Mouse (Mus musculus) liver, embryonic 16.5 days (tissue): ENCODE measurements around the gene Rasgef1b. TPM values are rescaled to one million over a fixed set of nuclear protein-coding genes. Genes with fewer than 3 reads are reported as not detected.

Source experiments
- ATAC-seq: fragments of 200-750 bp; cut with Nextera tagmentation; 2 replicates; pipeline ENCODE4 v1.8.0; 2017; ENCODE audit warnings: low read depth, mild to moderate bottlenecking, moderate number of reproducible peaks, moderate library complexity
- H3K27ac ChIP-seq: fragments of 300-500 bp; sonication (generic); 2 replicates; pipeline ENCODE4 v1.5.1; 2014; ENCODE audit warnings: mild to moderate bottlenecking, low read length
- H3K27me3 ChIP-seq: fragments of 300-500 bp; sonication (generic); 2 replicates; pipeline ENCODE4 v1.6.1; 2014; ENCODE audit warnings: low read depth, low read length, mixed read lengths; ENCODE audit not compliant: control insufficient read depth, insufficient read depth
- H3K36me3 ChIP-seq: fragments of 300-500 bp; sonication (generic); 2 replicates; pipeline ENCODE4 v1.6.1; 2014; ENCODE audit warnings: mild to moderate bottlenecking; ENCODE audit not compliant: control insufficient read depth, insufficient read depth
- H3K4me1 ChIP-seq: fragments of 300-500 bp; sonication (generic); 2 replicates; pipeline ENCODE4 v1.6.1; 2014; ENCODE audit warnings: low read depth, low read length, mixed read lengths; ENCODE audit not compliant: control insufficient read depth
- H3K4me2 ChIP-seq: fragments of 300-500 bp; sonication (generic); 2 replicates; pipeline ENCODE4 v1.6.1; 2014; ENCODE audit warnings: low read depth, low read length, mixed read lengths
- H3K4me3 ChIP-seq: fragments of 300-500 bp; sonication (generic); 2 replicates; pipeline ENCODE4 v1.5.1; 2014; ENCODE audit warnings: low read depth, mild to moderate bottlenecking, low read length
- H3K9ac ChIP-seq: fragments of 300-500 bp; sonication (generic); 2 replicates; pipeline ENCODE4 v1.6.1; 2014; ENCODE audit warnings: low read depth, low read length
- H3K9me3 ChIP-seq: fragments of 300-500 bp; sonication (generic); replicated peaks from 2 replicates; pipeline ENCODE4 v1.6.1; 2016; ENCODE audit warnings: low read length; ENCODE audit not compliant: control insufficient read depth
- WGBS: fragments of 180-500 bp; shearing (Covaris S2); extraction: QIAGEN DNeasy Blood & Tissue Kit; methylation state at CpG from one replicate; pipeline ENCODE4 v1.1.7; 2014; ENCODE audit not compliant: insufficient replicate concordance; 5-methylcytosine and 5-hydroxymethylcytosine counted together
- polyA plus RNA-seq: library from polyadenylated mRNA; unstranded; fragments of >200 nt; fragmentation: Nextera tagmentation; extraction: Ambion mirVana; gene quantifications from 2 replicates; pipeline ENCODE4 v1.2.1, GENCODE M21; 2015

Rasgef1b gene
- polyA plus RNA-seq, 1 experiment from 2014 or later, result 11.5 TPM

DNA sequence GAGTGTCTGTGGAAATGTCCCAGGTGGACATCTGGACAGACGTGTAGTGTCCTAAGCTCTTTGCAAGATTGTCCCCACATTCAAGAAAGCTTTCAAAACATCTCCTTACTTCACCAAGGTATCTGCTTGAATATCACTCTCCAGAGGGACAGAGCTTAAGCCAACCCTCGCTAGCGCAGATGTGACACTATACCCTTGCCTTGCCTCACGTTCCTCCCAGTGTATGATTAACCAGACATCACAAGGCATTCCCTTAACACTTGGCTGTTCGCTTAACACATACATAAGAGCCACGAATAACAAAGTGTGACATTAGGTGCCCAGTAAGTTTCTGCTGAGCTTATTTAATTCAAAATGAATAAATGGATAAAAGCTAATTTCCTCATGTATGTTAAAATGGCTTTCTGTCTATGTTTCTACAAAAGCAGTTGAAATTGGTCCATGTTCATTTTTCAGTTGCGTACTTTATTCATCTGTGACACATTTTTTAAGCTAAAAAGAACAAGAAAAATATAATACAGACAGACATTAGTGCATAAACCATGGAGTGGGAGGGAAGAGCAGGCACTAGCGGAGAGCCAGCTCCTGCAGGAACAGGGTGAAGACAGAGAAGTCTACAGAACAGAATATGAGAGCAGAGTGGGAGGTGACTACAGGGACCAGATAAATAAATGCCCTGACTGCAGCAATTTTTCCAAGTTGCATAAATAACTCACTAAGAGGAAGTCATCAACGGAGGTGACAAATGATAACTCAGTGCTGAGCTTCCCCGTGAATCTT, 126.4 kb downstream of the Rasgef1b start:
- Histone ChIP-seq H3K4me2 (no peak overlapping the region), H3K4me3 (no peak overlapping the region), H3K9me3 (no peaks in the 10 kb centered on the region), H3K9ac (no peak overlapping the region), H3K36me3 (no peaks in the 10 kb centered on the region), H3K4me1 (no peaks in the 10 kb centered on the region; the same call in 1 of the 2 replicates), H3K27ac (no peak overlapping the region), H3K27me3 (no peaks in the 10 kb centered on the region)
- WGBS, result 47% methylated on average over 10 of the region's 10 CpGs
- ATAC-seq, result no peak

DNA sequence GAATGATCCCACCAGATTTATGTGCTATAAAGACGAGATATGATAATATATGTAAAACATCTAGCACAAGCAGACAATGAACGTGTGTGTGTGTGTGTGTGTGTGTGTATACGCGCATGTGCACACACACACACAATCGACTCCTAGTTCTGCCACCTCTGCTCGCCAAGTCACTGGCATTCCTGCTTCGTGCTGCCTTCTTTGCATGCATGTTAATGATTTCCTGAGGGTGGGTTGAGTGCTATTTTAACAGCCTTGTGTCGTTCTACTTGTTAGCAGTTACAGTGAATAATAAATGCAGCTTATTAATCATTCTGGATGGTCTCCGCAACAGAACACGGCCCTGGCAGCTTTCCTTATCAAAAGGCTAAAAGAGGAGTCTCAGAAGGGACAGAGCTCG, 129.5 kb downstream of the Rasgef1b start:
- Histone ChIP-seq H3K9me3 (no peaks in the 10 kb centered on the region), H3K9ac (no peak overlapping the region), H3K27ac (no peak overlapping the region), H3K4me3 (no peak overlapping the region), H3K4me1 (no peaks in the 10 kb centered on the region; the same call in 1 of the 2 replicates), H3K36me3 (no peaks in the 10 kb centered on the region), H3K27me3 (no peaks in the 10 kb centered on the region), H3K4me2 (no peak overlapping the region)
- 60% methylated on average over 11 of the region's 11 CpGs for WGBS
- ATAC-seq, result no peak

DNA sequence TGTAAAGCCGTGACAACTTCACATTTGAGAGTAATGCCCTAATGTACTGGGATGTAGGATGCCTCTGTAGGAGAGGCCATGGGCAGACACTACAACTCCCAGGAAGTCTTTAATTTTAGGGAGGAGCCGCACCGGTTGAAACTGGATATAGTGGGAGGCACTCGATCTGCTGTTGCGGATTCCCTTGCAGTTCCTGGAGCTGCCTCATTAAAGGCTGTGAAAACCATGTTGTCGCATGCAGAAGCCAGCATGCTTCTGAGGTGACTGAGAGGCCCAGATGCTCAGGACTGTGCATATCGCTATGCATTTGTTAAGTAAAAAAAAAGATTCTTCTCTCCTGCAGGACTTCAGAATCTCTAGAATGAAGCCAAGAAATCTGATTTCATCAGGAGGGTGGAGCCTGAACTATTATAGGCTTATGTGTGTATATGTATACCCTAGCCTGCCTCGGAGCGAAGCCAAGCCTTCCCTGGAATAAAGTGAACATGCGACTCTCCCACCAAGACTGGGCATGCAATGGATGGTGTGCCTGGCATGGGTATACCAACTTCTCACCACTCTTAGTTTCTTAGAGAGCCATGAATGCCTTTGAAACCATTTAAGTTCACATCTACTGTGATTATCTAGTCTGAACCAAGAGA, 130.3 kb downstream of the Rasgef1b start:
- H3K9ac ChIP-seq, result no peak overlapping the region
- no peaks in the 10 kb centered on the region for H3K36me3 ChIP-seq
- H3K9me3 ChIP-seq, result no peaks in the 10 kb centered on the region
- H3K27ac ChIP-seq, result no peak overlapping the region
- 68% methylated on average over 10 of the region's 10 CpGs for WGBS
- no peaks in the 10 kb centered on the region; the same call in 1 of the 2 replicates for H3K4me1 ChIP-seq
- H3K4me3 ChIP-seq, result no peak overlapping the region
- no peak overlapping the region for H3K4me2 ChIP-seq
- no peaks in the 10 kb centered on the region for H3K27me3 ChIP-seq
- ATAC-seq, result no peak

DNA sequence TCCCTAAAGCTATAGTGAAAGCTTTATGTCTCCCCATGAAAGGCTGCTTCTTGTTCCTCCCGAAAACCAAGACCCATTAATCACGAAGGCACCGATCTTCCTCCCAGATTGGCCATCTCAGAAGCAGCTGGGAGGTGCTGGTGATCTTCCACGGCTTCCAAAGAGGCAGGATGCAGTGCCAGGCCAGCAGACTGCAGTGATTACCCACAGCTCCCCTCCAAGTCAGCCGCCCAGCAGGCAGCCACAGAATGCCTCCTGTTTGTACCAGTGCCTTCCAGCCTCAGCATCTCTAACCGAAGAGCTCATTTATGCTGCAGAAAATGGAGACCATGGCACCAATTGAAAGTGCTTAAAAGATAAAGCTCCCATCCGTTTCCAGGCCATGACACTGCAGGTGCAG, 131.2 kb downstream of the Rasgef1b start:
- no peak overlapping the region for H3K4me2 ChIP-seq
- WGBS, result 36% methylated on average over 7 of the region's 7 CpGs

DNA sequence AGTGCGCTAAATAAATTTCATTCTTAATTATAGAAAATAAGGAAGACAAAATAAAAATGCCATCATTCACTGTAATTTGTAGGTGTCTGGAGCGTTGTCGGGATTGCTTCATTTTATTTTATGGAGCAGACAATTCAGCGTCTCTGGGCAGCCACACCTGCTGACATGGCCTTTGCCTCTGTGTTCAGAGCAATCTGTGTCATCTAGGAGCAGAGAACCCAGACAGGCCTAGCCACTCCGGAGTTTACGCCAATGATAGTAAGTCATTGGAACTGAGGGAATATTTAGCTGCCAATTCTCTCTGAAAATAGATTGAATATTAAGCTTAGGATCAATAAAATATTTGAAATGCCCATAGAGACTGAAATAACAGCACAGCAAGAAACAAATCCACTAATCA, 137.5 kb downstream of the Rasgef1b start:
- Histone ChIP-seq H3K27ac (no peak overlapping the region), H3K4me3 (no peak overlapping the region), H3K4me2 (no peak overlapping the region), H3K4me1 (no peaks in the 10 kb centered on the region), H3K36me3 (no peaks in the 10 kb centered on the region), H3K9ac (no peak overlapping the region), H3K27me3 (no peaks in the 10 kb centered on the region), H3K9me3 (no peaks in the 10 kb centered on the region)
- 74% methylated on average over 6 of the region's 6 CpGs for WGBS
- ATAC-seq, result no peak

More for the DNA sequence above, 131.2 kb downstream of the Rasgef1b start:
- H3K9me3 ChIP-seq, result no peaks in the 10 kb centered on the region
- H3K4me1 ChIP-seq, result no peaks in the 10 kb centered on the region; the same call in 1 of the 2 replicates
- ATAC-seq, result no peak
- no peaks in the 10 kb centered on the region for H3K27me3 ChIP-seq
- no peak overlapping the region for H3K4me3 ChIP-seq
- no peak overlapping the region for H3K9ac ChIP-seq
- H3K27ac ChIP-seq, result no peak overlapping the region
- no peaks in the 10 kb centered on the region for H3K36me3 ChIP-seq

DNA sequence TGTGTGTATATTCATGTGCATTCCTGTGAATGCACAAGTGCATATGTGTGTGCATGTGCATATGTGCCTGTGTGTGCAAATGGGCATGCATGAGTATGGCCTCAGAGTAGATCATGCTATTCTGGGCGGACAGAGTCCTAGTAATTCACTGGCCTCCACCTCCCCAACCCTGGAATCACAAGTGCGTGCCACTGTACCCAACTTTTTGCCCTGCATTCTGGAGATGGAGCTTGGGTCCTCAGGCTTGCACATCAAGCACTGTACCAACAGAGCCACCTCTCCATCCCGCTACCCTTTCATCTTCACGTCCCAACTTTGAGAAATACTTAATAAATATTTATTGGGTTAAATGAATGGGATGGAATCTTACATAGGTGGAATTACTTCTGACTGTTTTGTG, 138.3 kb downstream of the Rasgef1b start:
- no peak for ATAC-seq
- H3K9me3 ChIP-seq, result no peaks in the 10 kb centered on the region
- WGBS, result 76% methylated on average over 4 of the region's 4 CpGs
- no peak overlapping the region for H3K9ac ChIP-seq
- H3K4me2 ChIP-seq, result no peak overlapping the region
- no peak overlapping the region for H3K27ac ChIP-seq
- no peak overlapping the region for H3K4me3 ChIP-seq
- no peaks in the 10 kb centered on the region for H3K36me3 ChIP-seq
- H3K27me3 ChIP-seq, result no peaks in the 10 kb centered on the region
- no peaks in the 10 kb centered on the region for H3K4me1 ChIP-seq

DNA sequence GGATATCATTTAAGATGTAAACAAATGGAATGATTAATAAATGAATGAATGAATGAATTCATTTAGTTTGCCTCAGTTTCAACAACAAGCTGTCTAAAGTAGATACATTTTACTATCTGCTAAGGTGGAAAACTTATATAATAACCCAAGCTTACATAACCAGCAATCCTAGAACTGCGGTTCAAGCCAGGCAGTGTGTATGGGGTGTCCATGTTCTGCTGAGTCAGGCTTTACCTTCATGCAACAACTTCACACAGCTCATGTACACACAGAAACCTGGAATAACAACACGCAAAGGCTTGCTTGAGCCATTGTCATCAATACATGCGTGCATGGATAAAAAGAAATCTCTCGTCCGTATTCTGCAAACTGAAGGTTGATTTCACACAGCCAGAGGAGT, 140.9 kb downstream of the Rasgef1b start:
- no peak for ATAC-seq

DNA sequence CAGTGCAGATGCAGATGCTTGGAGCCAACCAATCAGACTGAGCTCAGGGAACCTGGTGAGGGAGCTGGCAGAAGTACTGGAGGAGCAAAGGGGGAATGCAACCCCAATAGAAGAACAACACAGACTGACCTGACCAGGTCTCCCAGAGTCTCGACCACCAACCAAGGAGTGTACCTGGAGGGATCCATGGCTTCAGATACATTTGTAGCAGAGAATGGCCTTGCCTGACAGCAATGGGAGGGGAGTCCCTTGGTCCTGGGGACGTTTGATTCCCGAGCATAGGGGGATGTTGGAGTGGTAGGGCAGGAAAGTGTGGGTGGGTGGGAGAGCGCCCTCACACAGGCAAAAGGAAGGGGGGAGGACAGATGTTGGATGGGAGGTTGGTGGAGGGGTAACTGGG, 141.3 kb downstream of the Rasgef1b start:
- Histone ChIP-seq H3K9me3 (no peaks in the 10 kb centered on the region), H3K4me2 (no peak overlapping the region), H3K36me3 (no peaks in the 10 kb centered on the region), H3K27me3 (no peaks in the 10 kb centered on the region), H3K9ac (no peak overlapping the region), H3K27ac (no peak overlapping the region), H3K4me1 (no peaks in the 10 kb centered on the region), H3K4me3 (no peak overlapping the region)
- ATAC-seq, result no peak
- WGBS, result 40% methylated on average over 4 of the region's 4 CpGs

More for the DNA sequence above, 140.9 kb downstream of the Rasgef1b start:
- Histone ChIP-seq H3K27me3 (no peaks in the 10 kb centered on the region), H3K4me2 (no peak overlapping the region), H3K9ac (no peak overlapping the region), H3K4me3 (no peak overlapping the region), H3K27ac (no peak overlapping the region), H3K9me3 (no peaks in the 10 kb centered on the region), H3K4me1 (no peaks in the 10 kb centered on the region), H3K36me3 (no peaks in the 10 kb centered on the region)
- 78% methylated on average over 5 of the region's 5 CpGs for WGBS

DNA sequence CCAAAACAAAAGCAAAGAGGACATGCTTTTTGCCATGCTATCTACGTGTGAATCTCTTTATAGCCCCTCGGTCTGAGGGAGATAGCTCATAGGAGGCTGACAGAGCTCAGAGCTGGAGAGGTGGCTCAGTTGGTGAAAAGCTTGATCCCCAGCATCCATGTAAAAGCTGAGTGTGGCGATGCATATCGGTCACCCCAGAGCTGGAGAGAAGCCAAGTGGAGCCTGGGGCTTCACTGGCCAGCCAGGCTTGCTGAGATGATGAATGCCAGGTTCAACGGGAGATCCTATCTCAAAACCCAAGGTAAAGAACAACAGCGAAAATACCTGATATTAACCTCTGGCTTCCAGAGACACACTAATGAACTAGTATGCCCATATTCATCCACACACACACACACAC, 142.6 kb downstream of the Rasgef1b start:
- Histone ChIP-seq H3K9me3 (no peaks in the 10 kb centered on the region), H3K4me1 (no peaks in the 10 kb centered on the region), H3K27ac (no peak overlapping the region), H3K27me3 (no peaks in the 10 kb centered on the region), H3K36me3 (no peaks in the 10 kb centered on the region), H3K9ac (no peak overlapping the region), H3K4me2 (no peak overlapping the region), H3K4me3 (no peak overlapping the region)
- WGBS, result 74% methylated on average over 6 of the region's 6 CpGs
- no peak for ATAC-seq
